Mouse (Mus musculus): ENCODE results near the gene Rtp3. TPM values are rescaled to one million over a fixed set of nuclear protein-coding genes. Genes with fewer than 3 reads are reported as not detected.

The Rtp3 gene
- total RNA-seq, 2 experiments from 2014 or later = 0.54 to 1.3 TPM

DNA sequence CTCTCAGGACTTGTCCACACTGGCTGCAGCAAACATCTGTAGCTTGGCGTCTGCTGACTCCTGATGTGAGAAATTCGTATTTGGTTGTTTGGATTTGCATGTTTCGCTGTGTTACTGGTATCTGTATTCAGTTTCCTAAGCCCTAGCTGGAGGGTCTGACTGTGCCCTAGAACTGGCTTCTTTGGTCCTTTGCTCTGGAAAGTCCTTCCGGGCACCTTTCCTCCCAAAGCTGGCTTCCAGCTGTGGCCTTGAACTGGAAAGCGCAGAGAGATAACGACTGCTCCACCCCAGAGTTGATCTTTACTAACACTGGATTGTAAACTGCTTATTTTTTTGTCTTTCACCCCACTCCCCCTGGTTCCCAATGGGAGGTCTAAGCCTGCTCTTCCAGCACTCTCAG lies 42.5 kb downstream of the Rtp3 start:
- DNase-seq = no peak
- intact Hi-C loops (cut with DNase I) = no loop called here

DNA sequence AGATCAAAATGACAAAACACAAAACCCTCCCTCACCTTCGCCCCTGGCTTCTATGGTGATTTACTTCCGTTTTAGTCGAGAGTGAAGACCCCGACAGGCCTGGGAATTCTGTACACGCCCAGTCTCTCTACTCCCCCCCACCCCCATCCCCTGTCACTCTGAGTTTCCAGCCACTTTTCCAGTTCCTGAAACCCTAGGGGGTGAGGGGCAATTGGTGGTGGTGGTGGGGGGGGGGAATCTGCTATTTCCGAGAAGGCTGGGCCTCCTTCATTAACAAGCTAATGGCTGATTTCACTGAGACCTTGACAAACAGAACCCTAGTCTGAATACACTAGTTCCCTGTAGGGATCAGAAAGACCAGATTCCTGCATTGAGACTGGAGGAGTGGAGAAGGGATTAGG lies 43.1 kb downstream of the Rtp3 start:
- no peak for DNase-seq
- intact Hi-C loops (cut with DNase I) = no loop called here

DNA sequence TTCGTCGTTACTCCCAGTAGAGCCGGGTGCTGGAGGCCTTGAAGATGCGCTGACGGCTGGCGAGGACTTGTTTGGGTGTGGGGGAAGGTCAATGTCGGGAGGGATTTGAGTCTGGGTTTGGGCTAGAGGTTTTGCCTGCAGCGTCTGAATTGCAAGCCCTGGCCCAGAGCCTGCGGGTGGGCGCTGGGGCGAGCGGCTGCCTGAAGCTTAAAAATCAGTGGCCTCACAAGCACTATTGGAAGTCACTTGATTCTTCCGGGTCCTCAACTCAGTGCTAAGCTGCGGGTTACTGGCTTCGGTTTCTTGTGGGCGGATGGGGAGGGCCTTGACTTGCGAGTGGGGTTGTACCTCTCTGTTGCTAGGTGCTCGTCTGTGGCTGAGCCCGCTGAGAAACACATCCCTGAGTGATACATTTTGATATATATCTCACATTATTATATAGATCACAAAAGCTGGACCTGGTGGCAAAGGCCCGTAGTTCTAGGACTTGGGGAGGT lies 43.8 kb downstream of the Rtp3 start:
- DNase-seq = no peak
- intact Hi-C loops (cut with DNase I) = no loop called here

DNA sequence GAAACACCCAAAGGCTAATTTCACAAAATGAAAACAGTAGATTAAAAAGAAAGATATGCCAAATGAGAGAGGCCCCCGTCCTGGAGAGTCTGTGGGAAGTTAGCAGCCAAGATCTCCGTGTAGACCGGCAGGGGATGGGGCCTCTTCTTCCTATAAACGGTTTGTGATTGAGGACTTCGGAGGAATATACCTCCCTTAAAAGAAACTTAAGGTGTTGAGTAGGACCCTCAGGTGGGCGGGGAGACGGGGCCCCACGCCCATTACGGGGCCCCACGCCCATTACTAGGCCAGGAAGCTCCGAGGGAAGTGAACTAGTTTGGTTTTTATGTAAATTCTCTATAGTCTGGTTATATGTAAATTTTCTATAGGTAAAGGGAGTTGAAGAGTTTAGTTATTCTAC lies 44.5 kb downstream of the Rtp3 start, which contains the start of gene Tdgf1:
Tdgf1 (minus strand) TSS at position 233 of the 400 bp plus-strand sequence.
- intact Hi-C loops (cut with DNase I) = no loop called here
- DNase-seq = no peak

DNA sequence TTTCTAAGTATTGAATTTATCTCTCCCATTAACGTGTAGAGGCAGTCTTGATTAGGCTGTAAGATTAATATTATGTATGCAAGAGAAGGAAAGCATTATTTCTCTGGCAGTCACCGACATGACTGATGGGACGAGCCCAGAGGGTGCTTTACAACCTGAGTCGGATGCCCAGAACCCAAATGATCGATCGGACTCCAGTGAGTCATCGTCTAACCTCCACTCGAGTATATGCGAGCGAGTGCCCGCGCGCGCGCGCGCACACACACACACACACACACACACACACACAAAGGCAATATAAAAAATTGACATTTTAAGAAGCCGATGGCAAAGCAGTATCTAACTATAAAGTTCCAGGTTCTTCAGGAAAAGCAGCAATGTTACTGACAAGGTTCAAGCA lies 45.0 kb downstream of the Rtp3 start:
- intact Hi-C loops (cut with DNase I) = no loop called here
- DNase-seq = no peak

DNA sequence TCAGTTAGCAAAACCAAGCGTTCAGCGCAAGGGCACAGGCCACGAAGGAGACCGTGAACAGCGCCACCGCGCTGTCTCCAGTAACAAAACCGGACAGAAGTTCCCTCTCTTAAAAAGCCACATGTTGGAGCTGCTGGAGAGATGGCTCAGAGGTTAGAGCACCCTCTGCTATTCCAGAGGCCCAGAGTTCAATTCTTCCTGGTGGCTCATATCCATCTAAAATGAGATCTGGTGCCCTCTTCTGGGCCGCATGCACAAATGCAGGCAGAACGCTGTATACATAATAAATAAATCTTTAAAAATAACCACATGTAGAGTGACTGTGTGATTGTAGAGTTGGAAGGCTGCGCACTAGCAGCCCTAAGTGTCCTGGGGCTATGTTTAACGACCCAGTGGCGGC lies 46.1 kb downstream of the Rtp3 start:
- no peak for DNase-seq
- intact Hi-C loops (cut with DNase I) = no loop called here

DNA sequence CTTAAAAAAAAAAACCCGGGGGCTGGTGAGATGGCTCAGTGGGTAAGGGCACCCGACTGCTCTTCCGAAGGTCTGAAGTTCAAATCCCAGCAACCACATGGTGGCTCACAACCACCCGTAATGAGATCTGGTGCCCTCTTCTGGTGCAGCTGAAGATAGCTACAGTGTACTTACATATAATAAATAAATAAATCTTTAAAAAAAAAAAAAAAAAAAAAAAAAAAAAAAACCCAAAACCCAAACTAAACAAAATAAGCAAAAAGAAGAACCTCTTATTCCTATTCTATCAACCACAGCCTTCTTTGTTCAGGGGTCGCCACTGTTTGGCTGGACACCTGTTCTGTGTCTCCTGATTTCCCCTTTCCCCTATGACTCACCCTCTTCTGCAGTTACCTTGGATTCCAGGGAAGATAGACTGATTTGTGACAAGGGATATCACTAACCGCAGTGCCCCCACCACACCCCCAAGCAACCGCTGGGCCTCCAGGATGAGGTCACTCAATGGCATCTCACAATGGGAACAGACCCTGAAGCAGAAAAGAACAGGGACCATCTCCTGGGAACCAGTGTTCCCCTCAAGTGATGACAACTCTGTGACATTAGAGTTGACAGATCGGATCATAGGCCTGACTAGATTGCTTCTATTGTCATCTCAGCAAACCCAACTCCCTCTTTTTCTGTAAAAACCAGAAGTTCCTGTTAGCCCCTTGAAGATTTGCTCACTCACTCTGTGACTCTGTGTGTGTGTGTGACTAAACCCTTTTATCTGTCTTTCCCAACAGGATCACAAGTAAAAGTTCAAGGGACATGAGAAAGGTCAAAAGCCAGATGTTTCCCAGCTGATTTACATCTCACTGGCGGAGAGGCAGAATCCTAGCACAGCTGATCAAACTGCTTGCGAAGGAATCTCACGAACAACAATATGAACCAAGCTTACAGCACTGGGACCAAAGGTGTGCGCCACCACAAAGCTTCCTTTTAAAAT lies 52.6 kb downstream of the Rtp3 start:
- DNase-seq = no peak
- intact Hi-C loops (cut with DNase I) = no loop called here

DNA sequence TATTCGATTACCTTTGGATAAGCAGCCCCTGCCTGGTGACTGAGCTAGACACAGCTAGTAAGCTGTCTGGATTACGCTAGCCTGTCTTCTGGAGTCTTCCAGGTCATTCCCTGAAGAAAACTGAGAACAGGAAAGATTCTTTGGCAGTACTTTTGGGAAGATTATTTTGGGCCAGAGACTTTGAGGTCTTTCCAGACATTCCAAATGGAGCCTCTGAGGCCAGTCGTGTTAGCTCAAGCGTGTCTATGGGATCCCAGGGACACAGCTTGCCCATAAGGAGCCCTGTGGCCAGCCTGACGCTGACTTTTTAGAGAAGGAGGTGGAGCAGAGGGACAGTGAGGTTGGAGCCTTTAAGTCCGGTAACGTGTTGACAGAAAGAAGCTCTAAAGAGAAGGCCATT lies 54.4 kb downstream of the Rtp3 start:
- no peak for DNase-seq
- intact Hi-C loops (cut with DNase I) = no loop called here

Other genes with a start within 250 kb of the Rtp3 start
- 1,000 to 10,000 TPM in 1 of 2 experiments, 100 to 1,000 TPM in 1; 290 to 1,186 TPM for gene Myl3, start 248.7 kb downstream of the Rtp3 start, total RNA-seq (2021)
- 1 to 10 TPM in 1 of 2 experiments, under 1 TPM in 1; 0.74 to 1.1 TPM for gene Pth1r, start 243.4 kb downstream of the Rtp3 start, total RNA-seq (2021)
- not detected for gene Prss42, start 192.4 kb downstream of the Rtp3 start, total RNA-seq (2021)
- gene Prss44, start 176.6 kb downstream of the Rtp3 start, total RNA-seq (2021) = not detected
- gene Prss43, start 163.9 kb downstream of the Rtp3 start, total RNA-seq (2021) = not detected
- not detected for gene Prss45, start 156.0 kb downstream of the Rtp3 start, total RNA-seq (2021)
- not detected for gene Prss46, start 146.1 kb downstream of the Rtp3 start, total RNA-seq (2021)
- not detected for gene Prss50, start 132.6 kb downstream of the Rtp3 start, total RNA-seq (2021)
- 1 to 10 TPM; 4.6 to 6.6 TPM for gene Als2cl, start 110.7 kb downstream of the Rtp3 start, total RNA-seq (2021)
- under 1 TPM; 0.37 to 0.41 TPM for gene Tmie, start 110.5 kb downstream of the Rtp3 start, total RNA-seq (2021)
- 1 to 10 TPM in 1 of 2 experiments, not detected in 1; 1.2 TPM for gene Fam240a, start 73.7 kb downstream of the Rtp3 start, total RNA-seq (2021)
- gene Tdgf1, start 44.4 kb downstream of the Rtp3 start, total RNA-seq (2021) = not detected
- gene Lrrc2, start 39.0 kb downstream of the Rtp3 start, total RNA-seq (2021) = 10 to 100 TPM; 45.8 to 73.6 TPM
- gene Ltf, start 28.7 kb upstream of the Rtp3 start, total RNA-seq (2021) = not detected
- 1 to 10 TPM; 3.2 to 6.8 TPM for gene Ccrl2, start 66.9 kb upstream of the Rtp3 start, total RNA-seq (2021)
- gene Lrrfip2, start 127.0 kb upstream of the Rtp3 start, total RNA-seq (2021) = 10 to 100 TPM; 63.9 to 69.2 TPM

Measured in gastrocnemius, postnatal 36 days (tissue).